Mouse (Mus musculus) embryonic fibroblast, embryonic 13.5 days (primary cell): ENCODE results near the gene Isy1.

Source experiments
- CTCF ChIP-seq: IDR thresholded peaks from 2 replicates; pipeline ENCODE4 v1.5.1; 2011; ENCODE audit warnings: mild to moderate bottlenecking, control low read depth, low read length, moderate library complexity, borderline replicate concordance; ENCODE audit not compliant: insufficient read depth
- POLR2A ChIP-seq: IDR thresholded peaks from 2 replicates; pipeline ENCODE4 v1.6.1; 2011; ENCODE audit warnings: low read depth, mild to moderate bottlenecking, control low read depth, low read length, moderate library complexity

DNA sequence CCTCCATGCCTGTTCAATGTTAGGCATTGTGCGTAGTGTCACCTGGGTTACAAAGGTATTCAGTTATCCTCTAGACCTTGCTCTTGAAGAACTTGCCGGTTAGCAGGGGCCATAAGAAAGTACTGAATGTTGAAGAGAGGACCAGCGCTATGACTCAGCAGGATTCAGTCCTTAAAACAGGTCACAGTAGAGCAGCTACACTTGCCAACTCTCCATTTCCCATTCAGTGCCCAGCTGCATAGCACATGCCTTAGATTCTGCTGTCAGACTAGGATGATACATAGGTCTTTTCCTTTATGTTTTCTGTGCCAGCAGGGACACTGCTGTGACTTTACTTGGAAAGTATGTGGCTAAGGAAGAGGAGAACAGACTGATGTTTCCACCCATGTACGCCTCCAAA is 14.8 kb upstream of the Isy1 start:
- TF ChIP-seq CTCF (no peak), POLR2A (no peak)
